Mouse (Mus musculus): Measurements from ENCODE around the gene Cd19. TPM values are rescaled to one million over a fixed set of nuclear protein-coding genes. Genes with fewer than 3 reads are reported as not detected.

Gene Cd19
- 3.6 and 4.7 TPM in 2 replicates for polyA plus RNA-seq (2015; fragmentation: Nextera tagmentation; extraction: Ambion mirVana)

GRCm38 (mm10) chr7:126414725-126415124 is at the start of gene Cd19:
Cd19 (minus strand) TSS chr7:126414889.
- Histone ChIP-seq H3K36me3 (ENCODE audit: control insufficient read depth, insufficient read depth) (no peaks in the 10 kb centered on the region), H3K9me3 (replicated peaks; ENCODE audit: control insufficient read depth, low read length) (no peaks in the 10 kb centered on the region), H3K4me3 (ENCODE audit: low read depth, low read length) (no peak within 1 kb of the TSS), H3K27ac (ENCODE audit: low read length) (no peak within 1 kb of the TSS), H3K4me1 (ENCODE audit: control insufficient read depth, low read depth, low read length) (no peaks in the 10 kb centered on the region), H3K4me2 (ENCODE audit: low read depth, low read length) (no peak within 1 kb of the TSS), H3K27me3 (ENCODE audit: control insufficient read depth, insufficient read depth, low read depth, low read length) (no peaks in the 10 kb centered on the region; the same call in 1 of the 2 replicates), H3K9ac (ENCODE audit: low read depth, low read length) (no peak within 1 kb of the TSS)
- ATAC-seq (ENCODE audit: low read depth) = no peak
- 77% methylated on average over 6 of the region's 6 CpGs for WGBS (ENCODE audit: insufficient replicate concordance)

DNA sequence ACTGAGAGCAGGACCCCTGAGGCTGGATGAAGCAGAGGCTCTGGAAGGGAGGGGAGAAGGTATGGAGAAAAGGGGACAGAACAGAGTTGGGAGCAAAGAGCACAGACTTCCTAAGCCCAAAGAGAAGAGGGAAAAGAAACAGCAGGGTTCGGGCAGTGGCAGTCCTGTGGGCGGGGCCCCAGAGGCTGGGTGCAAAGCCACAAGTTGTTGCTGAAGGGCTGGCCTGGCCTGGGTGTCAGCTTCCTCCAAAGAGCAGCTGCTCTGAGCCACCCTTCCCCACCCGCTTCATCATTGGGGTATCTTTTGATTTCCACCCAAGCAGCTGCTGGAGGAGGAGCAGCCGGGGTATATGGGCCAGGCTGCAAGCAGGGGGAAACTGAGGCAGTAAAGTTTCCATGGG is 49.4 kb upstream of the Cd19 start:
- Histone ChIP-seq H3K36me3 (ENCODE audit: control insufficient read depth, insufficient read depth) (peaks cover 14% of the 10 kb centered on the region), H3K4me3 (ENCODE audit: low read depth, low read length) (no peak overlapping the region), H3K27me3 (ENCODE audit: control insufficient read depth, insufficient read depth, low read depth, low read length) (no peaks in the 10 kb centered on the region), H3K4me2 (ENCODE audit: low read depth, low read length) (no peak overlapping the region), H3K9me3 (replicated peaks; ENCODE audit: control insufficient read depth, low read length) (no peaks in the 10 kb centered on the region), H3K27ac (ENCODE audit: low read length) (no peak overlapping the region), H3K9ac (ENCODE audit: low read depth, low read length) (no peak overlapping the region), H3K4me1 (ENCODE audit: control insufficient read depth, low read depth, low read length) (peaks cover 12% of the 10 kb centered on the region)
- 20% methylated on average over 4 of the region's 4 CpGs for WGBS (ENCODE audit: insufficient replicate concordance)
- no peak for ATAC-seq (ENCODE audit: low read depth)

DNA sequence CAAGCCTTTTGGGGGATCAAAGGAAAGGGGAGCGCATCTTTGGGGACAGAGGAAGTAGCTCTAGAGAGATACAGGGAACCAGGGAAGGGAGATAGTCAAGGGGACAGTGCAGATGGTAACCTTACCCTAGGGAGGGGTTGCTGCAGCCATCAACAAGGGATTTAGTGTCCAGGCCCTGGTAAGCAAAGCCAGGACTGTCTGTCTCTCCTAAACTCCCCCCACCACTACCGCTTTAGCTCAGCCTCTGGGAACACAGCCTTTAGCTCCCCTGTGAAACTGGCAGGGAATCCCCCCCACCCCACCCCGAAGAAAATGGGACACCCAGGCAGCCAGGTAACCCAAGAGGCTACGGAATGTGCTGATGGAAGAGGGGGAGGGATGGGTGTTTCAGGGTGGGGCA is 48.9 kb upstream of the Cd19 start:
- Histone ChIP-seq H3K9me3 (replicated peaks; ENCODE audit: control insufficient read depth, low read length) (no peaks in the 10 kb centered on the region), H3K27me3 (ENCODE audit: control insufficient read depth, insufficient read depth, low read depth, low read length) (no peaks in the 10 kb centered on the region), H3K4me1 (ENCODE audit: control insufficient read depth, low read depth, low read length) (peaks cover 12% of the 10 kb centered on the region), H3K27ac (ENCODE audit: low read length) (no peak overlapping the region), H3K9ac (ENCODE audit: low read depth, low read length) (no peak overlapping the region), H3K4me3 (ENCODE audit: low read depth, low read length) (no peak overlapping the region), H3K4me2 (ENCODE audit: low read depth, low read length) (no peak overlapping the region), H3K36me3 (ENCODE audit: control insufficient read depth, insufficient read depth) (peaks cover 9% of the 10 kb centered on the region)
- no peak for ATAC-seq (ENCODE audit: low read depth)
- 64% methylated on average over 4 of the region's 4 CpGs for WGBS (ENCODE audit: insufficient replicate concordance)

DNA sequence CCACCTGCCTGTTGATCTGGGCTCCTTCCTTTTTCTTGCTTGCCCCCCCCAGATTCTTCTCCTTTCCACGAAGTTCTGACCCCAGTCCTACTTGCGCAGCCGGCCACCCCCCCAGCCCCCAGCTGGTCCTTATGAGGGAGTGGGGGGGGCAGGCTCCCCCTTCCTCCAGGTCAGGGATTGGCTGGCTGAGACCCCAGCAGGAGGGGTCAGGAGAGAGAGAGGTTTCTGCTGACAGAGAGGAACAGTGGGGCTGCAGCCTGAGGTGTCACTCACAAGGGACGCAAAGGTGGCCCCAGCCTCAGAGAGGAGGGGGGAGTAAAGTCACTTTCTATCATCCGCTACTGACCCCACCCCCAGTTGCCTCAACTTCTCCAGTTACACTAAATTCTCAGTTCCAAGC is 48.3 kb upstream of the Cd19 start, which contains the start of gene Atp2a1:
Gene Atp2a1 (minus strand): TSS at position 105 of the 400 bp plus-strand sequence.
- no peak for ATAC-seq (ENCODE audit: low read depth)
- Histone ChIP-seq H3K9ac (ENCODE audit: low read depth, low read length) (no peak within 1 kb of the TSS), H3K4me3 (ENCODE audit: low read depth, low read length) (no peak within 1 kb of the TSS)

GRCm38 (mm10) chr7:126461626-126462025 is 46.9 kb upstream of the Cd19 start:
- H3K9ac ChIP-seq (ENCODE audit: low read depth, low read length) = no peak overlapping the region
- peaks cover 12% of the 10 kb centered on the region for H3K4me1 ChIP-seq (ENCODE audit: control insufficient read depth, low read depth, low read length)
- no peak for ATAC-seq (ENCODE audit: low read depth)
- H3K9me3 ChIP-seq (replicated peaks; ENCODE audit: control insufficient read depth, low read length) = no peaks in the 10 kb centered on the region
- H3K27me3 ChIP-seq (ENCODE audit: control insufficient read depth, insufficient read depth, low read depth, low read length) = no peaks in the 10 kb centered on the region
- H3K4me3 ChIP-seq (ENCODE audit: low read depth, low read length) = no peak overlapping the region
- H3K4me2 ChIP-seq (ENCODE audit: low read depth, low read length) = no peak overlapping the region
- 76% methylated on average over 3 of the region's 3 CpGs for WGBS (ENCODE audit: insufficient replicate concordance)
- no peaks in the 10 kb centered on the region for H3K36me3 ChIP-seq (ENCODE audit: control insufficient read depth, insufficient read depth)
- H3K27ac ChIP-seq (ENCODE audit: low read length) = no peak overlapping the region

More for the DNA sequence above, 48.3 kb upstream of the Cd19 start, which contains the start of gene Atp2a1:
- Histone ChIP-seq H3K4me1 (ENCODE audit: control insufficient read depth, low read depth, low read length) (peaks cover 12% of the 10 kb centered on the region), H3K27ac (ENCODE audit: low read length) (no peak within 1 kb of the TSS), H3K27me3 (ENCODE audit: control insufficient read depth, insufficient read depth, low read depth, low read length) (no peaks in the 10 kb centered on the region), H3K4me2 (ENCODE audit: low read depth, low read length) (no peak within 1 kb of the TSS), H3K9me3 (replicated peaks; ENCODE audit: control insufficient read depth, low read length) (no peaks in the 10 kb centered on the region), H3K36me3 (ENCODE audit: control insufficient read depth, insufficient read depth) (peaks cover 6% of the 10 kb centered on the region)
- WGBS (ENCODE audit: insufficient replicate concordance) = 58% methylated on average over 5 of the region's 5 CpGs

- H3K27ac ChIP-seq (ENCODE audit: low read length) = no peak overlapping the region
- H3K9ac ChIP-seq (ENCODE audit: low read depth, low read length) = no peak overlapping the region
- no peak for ATAC-seq (ENCODE audit: low read depth)
- H3K4me3 ChIP-seq (ENCODE audit: low read depth, low read length) = no peak overlapping the region
- WGBS (ENCODE audit: insufficient replicate concordance) = 47% methylated on average over 10 of the region's 10 CpGs
- H3K36me3 ChIP-seq (ENCODE audit: control insufficient read depth, insufficient read depth) = no peaks in the 10 kb centered on the region
- H3K27me3 ChIP-seq (ENCODE audit: control insufficient read depth, insufficient read depth, low read depth, low read length) = no peaks in the 10 kb centered on the region
- H3K4me2 ChIP-seq (ENCODE audit: low read depth, low read length) = no peak overlapping the region
- H3K4me1 ChIP-seq (ENCODE audit: control insufficient read depth, low read depth, low read length) = peaks cover 12% of the 10 kb centered on the region
- no peaks in the 10 kb centered on the region for H3K9me3 ChIP-seq (replicated peaks; ENCODE audit: control insufficient read depth, low read length)
These were observed 46.1 kb upstream of the Cd19 start for GRCm38 (mm10) chr7:126460623-126461399.

GRCm38 (mm10) chr7:126458844-126459618 is 44.3 kb upstream of the Cd19 start:
- H3K4me3 ChIP-seq (ENCODE audit: low read depth, low read length) = no peak overlapping the region
- WGBS (ENCODE audit: insufficient replicate concordance) = 66% methylated on average over 11 of the region's 11 CpGs

GRCm38 (mm10) chr7:126458225-126458624 is 43.5 kb upstream of the Cd19 start:
- ATAC-seq (ENCODE audit: low read depth) = no peak
- H3K27ac ChIP-seq (ENCODE audit: low read length) = no peak overlapping the region
- no peaks in the 10 kb centered on the region for H3K4me1 ChIP-seq (ENCODE audit: control insufficient read depth, low read depth, low read length)
- no peak overlapping the region for H3K4me2 ChIP-seq (ENCODE audit: low read depth, low read length)
- H3K9me3 ChIP-seq (replicated peaks; ENCODE audit: control insufficient read depth, low read length) = no peaks in the 10 kb centered on the region
- no peaks in the 10 kb centered on the region for H3K27me3 ChIP-seq (ENCODE audit: control insufficient read depth, insufficient read depth, low read depth, low read length)
- H3K9ac ChIP-seq (ENCODE audit: low read depth, low read length) = no peak overlapping the region
- H3K4me3 ChIP-seq (ENCODE audit: low read depth, low read length) = no peak overlapping the region
- H3K36me3 ChIP-seq (ENCODE audit: control insufficient read depth, insufficient read depth) = no peaks in the 10 kb centered on the region
- 67% methylated on average over 5 of the region's 5 CpGs for WGBS (ENCODE audit: insufficient replicate concordance)

More at GRCm38 (mm10) chr7:126458844-126459618, 44.3 kb upstream of the Cd19 start:
- Histone ChIP-seq H3K9ac (ENCODE audit: low read depth, low read length) (no peak overlapping the region), H3K27me3 (ENCODE audit: control insufficient read depth, insufficient read depth, low read depth, low read length) (no peaks in the 10 kb centered on the region), H3K36me3 (ENCODE audit: control insufficient read depth, insufficient read depth) (no peaks in the 10 kb centered on the region), H3K4me2 (ENCODE audit: low read depth, low read length) (no peak overlapping the region), H3K27ac (ENCODE audit: low read length) (no peak overlapping the region), H3K4me1 (ENCODE audit: control insufficient read depth, low read depth, low read length) (no peaks in the 10 kb centered on the region; the same call in 1 of the 2 replicates), H3K9me3 (replicated peaks; ENCODE audit: control insufficient read depth, low read length) (no peaks in the 10 kb centered on the region)
- no peak for ATAC-seq (ENCODE audit: low read depth)
